Mouse (Mus musculus): Measurements from ENCODE around the gene Wnt10a.
A peak's percentile ranks its signal among the peaks of the same experiment; 100 is the strongest.

- TF ChIP-seq CTCF (IDR thresholded peaks at IDR 0.05; ENCODE audit: control insufficient read depth, insufficient read depth, insufficient replicate concordance, low read depth, low read length), result peak; percentile 53; the same call in 1 of the 2 replicates
- no peak for TF ChIP-seq POLR2A (IDR thresholded peaks at IDR 0.05; ENCODE audit: control insufficient read depth, low read depth, low read length)
Observed at GRCm38 (mm10) chr1:74784041-74784759, 7.1 kb upstream of the Wnt10a start.

Data from testis, adult 2 months (tissue).